Mouse (Mus musculus): Measurements from ENCODE around the gene Gria1.

Gene Gria1

GRCm38 (mm10) chr11:57062441-57062840 lies 51.3 kb downstream of the Gria1 start:
- no peak for DNase-seq

GRCm38 (mm10) chr11:57070196-57070901 lies 59.2 kb downstream of the Gria1 start:
- no peak for DNase-seq

GRCm38 (mm10) chr11:57072171-57072570 lies 61.0 kb downstream of the Gria1 start:
- no peak for DNase-seq

GRCm38 (mm10) chr11:57079423-57079822 lies 68.2 kb downstream of the Gria1 start:
- no peak for DNase-seq

- DNase-seq = no peak
These were observed 78.3 kb downstream of the Gria1 start for GRCm38 (mm10) chr11:57089527-57089926.

- DNase-seq = no peak
These were observed 79.5 kb downstream of the Gria1 start for GRCm38 (mm10) chr11:57090705-57091104.

- DNase-seq = no peak
These were observed 80.2 kb downstream of the Gria1 start for GRCm38 (mm10) chr11:57091276-57091914.

- DNase-seq = no peak
These were observed 89.3 kb downstream of the Gria1 start for GRCm38 (mm10) chr11:57100491-57100890.

- no peak for DNase-seq
These were observed 92.6 kb downstream of the Gria1 start for GRCm38 (mm10) chr11:57103751-57104254.

- DNase-seq = no peak
These were observed 94.5 kb downstream of the Gria1 start for GRCm38 (mm10) chr11:57105683-57106082.

- DNase-seq = no peak
These were observed 101.2 kb downstream of the Gria1 start for GRCm38 (mm10) chr11:57112386-57112785.

GRCm38 (mm10) chr11:57114410-57114809 lies 103.2 kb downstream of the Gria1 start:
- no peak for DNase-seq

- DNase-seq = peak; percentile 8
These were observed 115.9 kb downstream of the Gria1 start for GRCm38 (mm10) chr11:57127066-57127465.

- no peak for DNase-seq
These were observed 129.1 kb downstream of the Gria1 start for GRCm38 (mm10) chr11:57140162-57140780.

- DNase-seq = no peak
These were observed 132.5 kb downstream of the Gria1 start for GRCm38 (mm10) chr11:57143681-57144080.

- no peak for DNase-seq
These were observed 134.0 kb downstream of the Gria1 start for GRCm38 (mm10) chr11:57145192-57145591.

GRCm38 (mm10) chr11:57145704-57146103 lies 134.5 kb downstream of the Gria1 start:
- no peak for DNase-seq

GRCm38 (mm10) chr11:57151674-57152073 lies 140.5 kb downstream of the Gria1 start:
- no peak for DNase-seq

- no peak for DNase-seq
These were observed 143.8 kb downstream of the Gria1 start for GRCm38 (mm10) chr11:57154998-57155397.

- DNase-seq = no peak
These were observed 148.2 kb downstream of the Gria1 start for GRCm38 (mm10) chr11:57159412-57159811.

GRCm38 (mm10) chr11:57160076-57160475 lies 148.9 kb downstream of the Gria1 start:
- DNase-seq = no peak

- no peak for DNase-seq
These were observed 151.7 kb downstream of the Gria1 start for GRCm38 (mm10) chr11:57162931-57163330.

- DNase-seq = no peak
These were observed 158.9 kb downstream of the Gria1 start for GRCm38 (mm10) chr11:57170058-57170457.

- DNase-seq = no peak
These were observed 163.0 kb downstream of the Gria1 start for GRCm38 (mm10) chr11:57174165-57174564.

Measured in liver (tissue).